Mouse (Mus musculus) liver, adult (tissue): Measurements from ENCODE around the gene 1700013G24Rik.

Source experiments
- GATA4 ChIP-seq: IDR thresholded peaks from 2 replicates; pipeline ENCODE4 v1.6.1; 2014; ENCODE audit warnings: mild to moderate bottlenecking, low read length; ENCODE audit not compliant: insufficient replicate concordance

The 1700013G24Rik gene

DNA sequence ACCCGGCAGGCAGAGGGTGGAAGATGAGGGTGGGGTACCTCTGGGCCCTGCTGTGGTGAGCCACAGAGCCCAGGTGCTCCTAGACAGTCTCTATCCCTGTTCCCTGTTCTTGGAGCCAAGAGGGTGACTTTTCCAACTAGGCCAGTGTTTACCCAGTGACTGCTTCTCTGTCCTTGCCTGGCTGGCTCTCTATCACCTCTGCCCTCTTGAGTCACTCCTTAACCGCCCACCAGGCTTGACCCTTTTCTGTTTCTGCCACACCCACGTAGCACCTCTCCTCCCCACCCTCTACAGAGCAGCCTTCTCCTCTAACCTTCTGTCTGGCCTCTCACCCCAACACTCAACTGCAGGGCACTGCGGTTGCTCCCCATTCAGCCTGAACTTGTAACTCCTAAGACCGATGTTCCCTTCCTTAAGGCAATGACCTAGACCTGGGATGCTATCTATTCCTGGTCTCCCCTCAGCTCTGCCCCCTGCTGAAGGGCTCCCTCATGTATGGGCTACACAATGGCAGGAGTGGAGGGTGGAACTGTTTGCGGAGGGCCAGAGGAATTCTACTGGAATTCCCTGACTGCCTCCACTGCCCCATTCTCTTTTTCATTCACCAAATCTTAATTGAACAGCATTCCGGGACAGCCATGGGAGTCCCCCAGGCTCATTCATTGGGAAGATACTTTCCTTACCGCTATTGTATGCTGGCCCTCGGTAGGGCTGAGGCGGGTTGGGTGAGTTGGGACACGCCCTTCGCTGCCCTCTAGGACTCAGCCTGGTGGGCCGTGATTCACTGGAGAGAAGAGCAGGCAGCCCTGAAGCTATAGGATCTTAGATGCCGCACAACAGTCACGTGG lies 17.0 kb downstream of the 1700013G24Rik start:
- no peak for TF ChIP-seq GATA4

GRCm38 (mm10) chr4:137470701-137471317 lies 17.7 kb downstream of the 1700013G24Rik start:
- TF ChIP-seq GATA4, result peak; percentile 73; the same call in 1 of the 2 replicates

DNA sequence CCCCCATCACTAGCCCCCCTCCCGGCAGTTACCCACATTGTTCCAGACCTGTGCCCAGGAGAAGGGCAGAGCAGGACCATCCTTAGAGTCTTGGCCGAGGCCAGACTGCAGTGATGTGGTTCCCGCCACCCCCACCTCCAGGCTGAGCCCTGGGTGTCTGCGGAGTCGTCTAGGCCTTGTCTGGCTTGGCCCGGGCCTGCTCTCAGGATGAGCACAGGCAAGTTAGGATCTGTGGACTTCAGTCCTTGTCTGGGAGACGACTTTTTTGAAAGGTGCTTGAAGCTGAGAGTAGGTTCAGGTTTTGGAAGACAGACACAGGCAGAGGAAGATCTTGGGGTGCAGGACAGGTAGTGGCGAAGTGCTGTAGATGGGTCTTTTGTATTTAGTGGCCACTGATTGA lies 18.2 kb downstream of the 1700013G24Rik start:
- TF ChIP-seq GATA4, result no peak

GRCm38 (mm10) chr4:137473240-137473639 lies 20.2 kb downstream of the 1700013G24Rik start:
- no peak for TF ChIP-seq GATA4

DNA sequence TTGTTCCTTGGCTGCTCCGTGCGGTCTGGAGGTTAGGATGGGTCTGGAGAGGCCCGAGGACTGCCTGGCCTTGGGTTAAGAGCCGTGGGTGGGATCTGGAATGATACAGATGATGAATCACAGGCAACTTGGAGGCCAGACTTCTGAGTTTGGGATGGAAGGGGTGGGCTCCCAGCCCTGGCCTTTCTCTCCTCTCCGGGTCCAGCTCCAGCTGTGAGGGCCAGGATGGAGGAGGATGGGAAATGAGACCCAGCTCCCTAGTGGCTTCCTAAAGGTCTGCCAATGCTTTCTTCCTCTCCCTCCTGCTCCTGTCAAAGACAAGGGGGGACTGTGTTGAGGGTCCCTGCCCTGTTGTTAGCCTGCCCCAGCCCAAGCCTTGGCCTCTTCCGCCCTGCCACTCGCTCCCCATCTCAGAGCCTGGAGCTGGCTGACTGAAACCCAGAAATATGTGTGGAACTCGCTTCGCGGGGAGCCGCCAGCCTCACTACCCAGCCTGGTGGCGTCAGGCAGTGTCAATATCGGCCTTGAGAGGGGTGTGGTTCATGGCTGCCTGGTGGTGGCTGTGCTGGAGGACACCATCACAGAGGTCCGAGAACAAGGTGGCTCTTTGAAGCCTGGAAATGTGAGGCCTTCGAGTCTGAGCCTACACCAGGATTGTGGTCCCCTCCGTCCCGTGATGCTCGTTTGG lies 20.8 kb downstream of the 1700013G24Rik start:
- no peak for TF ChIP-seq GATA4

DNA sequence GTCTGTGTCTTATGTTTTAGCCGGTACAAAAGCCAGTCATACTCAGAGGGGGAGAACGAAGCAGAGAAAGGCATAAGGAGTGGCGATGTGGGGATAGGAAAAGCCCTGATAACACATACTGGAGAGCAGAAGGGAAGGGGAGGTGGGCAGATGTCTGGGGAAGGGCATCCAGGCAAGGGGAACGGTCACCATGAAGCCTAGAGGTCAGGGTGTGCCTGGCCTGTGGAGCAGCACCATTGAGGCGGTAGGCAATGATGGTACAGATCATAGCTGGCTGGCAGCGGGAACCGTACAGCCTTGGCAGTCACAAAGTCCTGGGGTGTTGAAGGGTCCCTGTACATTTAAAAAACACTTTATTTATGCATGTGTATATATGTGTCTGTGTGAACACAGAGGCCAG lies 21.6 kb downstream of the 1700013G24Rik start:
- TF ChIP-seq GATA4, result no peak

- TF ChIP-seq GATA4, result no peak
Measured at GRCm38 (mm10) chr4:137475271-137476050, 22.4 kb downstream of the 1700013G24Rik start.

DNA sequence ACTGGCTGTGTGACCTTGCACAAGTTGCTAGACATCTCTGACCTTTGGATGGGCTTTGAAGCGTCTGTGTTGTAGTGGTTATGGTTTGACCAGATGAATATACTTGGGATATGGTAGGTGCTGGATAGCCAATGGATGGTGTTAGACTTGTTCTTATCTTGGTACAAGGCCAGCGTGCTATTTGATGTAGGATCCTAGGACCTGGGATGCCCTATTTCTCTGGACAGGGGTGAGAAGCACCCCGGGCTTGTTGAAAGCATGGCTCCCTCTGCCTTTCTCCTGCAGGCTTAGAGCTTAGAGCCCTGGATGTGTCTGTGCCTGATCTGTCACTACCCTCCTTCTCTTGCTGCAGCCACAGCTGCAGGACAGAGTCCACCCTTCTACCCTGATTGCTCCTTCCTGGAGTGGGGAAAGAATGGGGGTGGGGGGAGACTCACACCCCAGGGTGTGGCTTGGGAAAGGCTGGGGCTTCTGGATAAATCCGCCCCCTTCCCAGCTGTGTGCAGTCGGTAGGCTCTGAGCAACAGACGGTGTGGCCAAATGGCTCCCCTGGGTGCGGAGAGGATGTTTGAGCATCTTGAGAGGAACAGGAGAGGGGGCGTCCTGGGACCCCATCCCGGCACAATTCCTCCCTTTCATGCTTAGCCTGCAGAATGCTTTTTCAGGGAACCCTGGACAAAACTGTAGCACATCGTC lies 23.1 kb downstream of the 1700013G24Rik start:
- TF ChIP-seq GATA4, result no peak

DNA sequence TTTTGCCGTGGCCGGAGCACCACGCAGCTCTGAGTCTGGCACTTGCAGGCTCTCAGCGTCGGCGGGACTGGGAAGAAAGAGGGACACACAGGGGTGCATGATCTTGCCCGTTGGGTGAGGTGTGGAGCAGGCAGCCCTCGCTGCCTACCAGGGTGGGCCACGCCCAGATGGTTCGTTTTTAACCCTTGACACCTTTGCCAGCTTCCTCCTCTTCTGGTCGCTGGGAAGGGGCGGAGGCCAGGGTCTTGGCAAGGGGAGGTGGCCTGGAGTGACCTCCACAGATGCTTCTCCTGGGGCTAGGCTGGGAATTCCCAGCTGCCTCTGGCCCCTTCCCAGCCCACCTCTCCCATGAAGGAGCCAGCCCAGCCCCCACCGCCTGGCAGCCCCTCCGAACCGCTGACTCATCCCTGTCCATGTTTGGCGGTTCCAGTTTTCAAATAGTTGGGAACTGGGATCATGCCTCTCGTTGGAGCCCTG lies 23.7 kb downstream of the 1700013G24Rik start:
- no peak for TF ChIP-seq GATA4

DNA sequence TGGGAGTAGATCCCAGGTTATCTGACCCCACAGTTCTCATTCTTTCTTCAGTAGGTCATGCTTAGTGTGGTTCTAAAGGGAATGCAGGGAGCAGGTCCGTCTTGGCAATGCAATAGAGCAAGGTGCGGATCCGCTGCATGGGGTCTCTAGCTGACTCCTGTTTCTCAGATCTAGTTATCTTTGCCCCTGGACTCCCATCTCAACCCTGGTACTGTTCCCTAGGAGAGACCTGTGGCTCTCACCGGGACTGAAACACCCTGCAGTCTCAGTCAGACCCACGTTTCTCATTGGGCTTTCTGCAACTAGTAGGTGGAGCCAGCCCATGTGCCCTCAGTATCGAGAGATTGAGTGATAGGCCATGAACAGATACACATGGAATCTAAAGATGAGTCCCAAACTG lies 24.5 kb downstream of the 1700013G24Rik start:
- TF ChIP-seq GATA4, result no peak

GRCm38 (mm10) chr4:137478306-137478705 lies 25.2 kb downstream of the 1700013G24Rik start:
- peak; percentile 94; the same call in 1 of the 2 replicates for TF ChIP-seq GATA4

GRCm38 (mm10) chr4:137479757-137480156 lies 26.7 kb downstream of the 1700013G24Rik start:
- no peak for TF ChIP-seq GATA4

- TF ChIP-seq GATA4, result no peak
Measured at GRCm38 (mm10) chr4:137480191-137480992, 27.3 kb downstream of the 1700013G24Rik start.

DNA sequence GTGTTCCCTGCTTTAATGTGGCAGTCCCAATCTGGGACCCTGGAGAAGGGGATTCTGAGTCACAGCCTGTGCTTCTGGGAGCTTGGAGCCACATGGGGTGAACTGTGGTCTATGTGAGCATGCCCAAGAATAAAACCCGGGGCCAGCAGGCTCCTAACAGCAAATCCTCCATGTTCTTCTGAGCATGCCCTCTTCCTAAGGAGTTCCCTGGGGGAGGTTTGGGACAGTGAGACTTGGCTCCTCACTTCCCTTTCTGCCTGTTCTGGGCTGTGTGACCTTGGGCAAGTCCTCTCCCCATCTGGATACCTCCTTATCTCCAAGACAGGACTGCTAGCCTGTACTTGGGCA lies 27.9 kb downstream of the 1700013G24Rik start:
- no peak for TF ChIP-seq GATA4
